Mouse (Mus musculus) layer of hippocampus, postnatal 10 days (tissue): ENCODE results near the gene Cyp2d26. TPM values are rescaled to one million over a fixed set of nuclear protein-coding genes. Genes with fewer than 3 reads are reported as not detected.
A peak's percentile ranks its signal among the peaks of the same experiment; 100 is the strongest.
"Not testable (repeated sequence)": the region's sequence is repeated elsewhere in the genome, so short reads cannot be mapped to it uniquely, and the experiment has no call there.

ENCODE experiments used
- DNase-seq, 2 experiments: peaks; one replicate each; pipeline ENCODE4 v3.0.0; 2021; ENCODE audit warnings: low spot score in 2 of 2
- long read RNA-seq: library from polyadenylated mRNA; stranded (forward); transcript quantifications from one replicate; pipeline ENCODE4 v2.0.0, GENCODE M21; 2023
- total RNA-seq, 2 experiments: library from RNA; stranded (reverse); gene quantifications; 2 replicates each; pipeline ENCODE4 v1.2.3; 2021

Gene Cyp2d26
- total RNA-seq: under 1 TPM in 1 of 2 experiments, not detected in 1; 0.71 TPM
- long read RNA-seq: 0 reads

GRCm38 (mm10) chr15:82794277-82794676, at the start of gene Cyp2d26:
Gene Cyp2d26, minus strand, starts transcription at chr15:82794294.
- no peak for DNase-seq

DNA sequence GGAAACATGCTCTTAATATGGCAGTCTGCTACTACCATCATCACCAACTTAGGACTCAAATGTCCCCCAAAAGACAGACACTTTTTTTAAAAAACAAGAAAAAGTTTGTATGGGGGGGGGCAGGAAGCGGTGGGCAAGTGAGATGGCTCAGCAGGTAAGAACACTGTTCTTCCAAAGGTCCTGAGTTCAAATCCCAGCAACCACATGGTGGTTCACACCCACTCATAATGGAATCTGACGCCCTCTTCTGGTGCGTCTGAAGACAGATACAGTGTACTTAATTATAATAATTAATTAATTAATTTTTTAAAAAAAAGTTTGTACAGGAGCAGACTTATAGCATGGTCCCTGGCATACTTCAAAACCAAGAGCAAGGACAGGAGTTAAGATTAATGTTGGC, 45.1 kb upstream of the Cyp2d26 start:
- no peak for DNase-seq

DNA sequence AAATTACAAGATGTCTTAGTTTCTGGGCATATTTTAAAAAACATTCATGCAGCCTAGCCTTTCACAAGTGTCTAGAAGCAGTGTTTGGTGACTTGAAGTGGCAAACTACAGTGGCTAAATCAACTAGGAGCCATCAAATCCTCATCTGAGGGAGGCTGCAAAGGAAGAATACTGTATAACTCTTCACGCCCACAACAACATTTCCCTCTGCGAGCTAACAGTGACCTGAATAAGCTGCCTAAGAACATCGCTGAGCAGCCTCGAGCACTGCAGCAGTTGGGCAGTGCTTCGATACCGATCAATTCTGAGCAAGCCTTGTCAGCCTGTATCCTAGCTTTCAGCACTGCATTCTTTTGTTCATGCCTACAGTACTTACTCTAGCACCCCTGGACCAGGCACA, 35.8 kb upstream of the Cyp2d26 start:
- no peak for DNase-seq

- DNase-seq: no peak
These were observed 31.8 kb upstream of the Cyp2d26 start for GRCm38 (mm10) chr15:82825866-82826265.

- no peak for DNase-seq
These were observed 28.3 kb upstream of the Cyp2d26 start for GRCm38 (mm10) chr15:82822347-82822746.

GRCm38 (mm10) chr15:82821657-82822056, 27.6 kb upstream of the Cyp2d26 start:
- no peak for DNase-seq

- no peak for DNase-seq
These were observed 21.2 kb upstream of the Cyp2d26 start for GRCm38 (mm10) chr15:82815296-82815695.

GRCm38 (mm10) chr15:82814806-82815205, 20.7 kb upstream of the Cyp2d26 start:
- DNase-seq: peak; percentile 61 to 69

- no peak for DNase-seq
These were observed 20.2 kb upstream of the Cyp2d26 start for GRCm38 (mm10) chr15:82814321-82814720.

- no peak for DNase-seq
These were observed 16.5 kb upstream of the Cyp2d26 start for GRCm38 (mm10) chr15:82810556-82810955.

DNA sequence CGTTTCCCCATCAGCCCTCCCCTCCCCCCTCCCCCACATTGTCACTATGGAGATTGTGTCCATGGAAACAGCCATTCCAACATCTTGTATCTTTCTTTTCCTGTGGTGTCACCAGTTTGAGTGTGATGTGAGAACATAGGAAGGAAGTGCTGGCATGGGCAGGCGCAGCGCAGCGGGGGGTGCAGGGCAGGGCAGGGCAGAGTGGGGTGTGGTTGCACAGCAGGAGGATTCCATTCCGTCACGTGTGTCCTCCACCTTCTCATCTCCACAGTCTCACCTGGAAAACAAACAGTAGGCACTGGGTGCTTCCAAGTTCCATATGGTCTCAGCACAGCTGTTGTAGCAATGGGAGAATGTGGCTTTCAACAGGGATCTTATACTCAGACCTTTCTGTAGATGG, 15.4 kb upstream of the Cyp2d26 start:
- no peak for DNase-seq

- no peak for DNase-seq
These were observed 13.1 kb upstream of the Cyp2d26 start for GRCm38 (mm10) chr15:82806969-82807763.

DNA sequence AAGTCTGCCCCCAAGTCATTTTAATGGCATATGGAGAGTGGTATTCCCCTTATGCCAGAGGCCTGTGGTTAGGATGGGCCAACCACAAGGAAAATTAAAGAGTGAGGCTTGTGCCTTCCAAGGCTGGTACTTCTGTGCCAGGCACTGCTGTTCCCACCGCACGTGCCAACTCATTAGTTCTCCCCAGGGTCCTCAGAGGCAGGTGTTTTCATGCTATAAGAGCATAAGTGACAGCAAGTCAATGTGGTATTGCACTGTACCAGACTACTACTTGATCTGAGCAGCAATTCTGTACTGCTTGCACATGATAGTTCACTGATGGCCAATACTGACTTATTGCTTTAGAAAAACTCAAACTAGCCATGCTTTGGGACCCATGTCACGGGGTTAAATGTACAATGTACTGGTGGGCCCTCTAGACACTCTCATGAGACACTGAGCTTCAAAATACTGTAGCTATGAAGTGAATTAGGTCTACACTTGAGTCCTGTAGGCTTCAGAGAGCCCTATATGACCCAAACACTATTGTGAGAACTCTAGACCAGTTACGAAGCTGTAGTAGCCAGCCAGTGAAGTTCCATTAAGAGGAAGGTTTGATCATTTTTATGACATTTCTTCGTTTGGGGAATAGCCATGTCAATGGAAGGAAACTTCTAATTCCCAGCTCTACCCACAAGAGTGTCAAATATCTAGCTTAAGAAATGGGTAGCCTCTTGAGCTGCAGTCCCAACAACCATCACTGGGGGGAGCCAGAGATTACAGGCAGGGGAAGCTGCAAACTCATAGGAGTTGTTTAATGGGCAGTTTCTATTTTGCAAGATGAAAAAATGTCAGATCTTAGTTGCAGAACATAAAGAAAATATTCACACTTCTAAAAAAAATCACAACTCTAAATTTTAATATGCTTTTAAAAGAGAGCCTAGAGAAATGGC, 10.9 kb upstream of the Cyp2d26 start:
- DNase-seq: peak; percentile 91 to 94

GRCm38 (mm10) chr15:82795936-82796440, 1.9 kb upstream of the Cyp2d26 start:
- no peak for DNase-seq

GRCm38 (mm10) chr15:82793868-82794267, 226 bp downstream of the Cyp2d26 start:
- no peak for DNase-seq

GRCm38 (mm10) chr15:82793454-82793853, 640 bp downstream of the Cyp2d26 start:
- no peak for DNase-seq

GRCm38 (mm10) chr15:82792566-82792965, 1.5 kb downstream of the Cyp2d26 start:
- no peak for DNase-seq

GRCm38 (mm10) chr15:82784581-82784980, 9.5 kb downstream of the Cyp2d26 start:
- DNase-seq: no peak

DNA sequence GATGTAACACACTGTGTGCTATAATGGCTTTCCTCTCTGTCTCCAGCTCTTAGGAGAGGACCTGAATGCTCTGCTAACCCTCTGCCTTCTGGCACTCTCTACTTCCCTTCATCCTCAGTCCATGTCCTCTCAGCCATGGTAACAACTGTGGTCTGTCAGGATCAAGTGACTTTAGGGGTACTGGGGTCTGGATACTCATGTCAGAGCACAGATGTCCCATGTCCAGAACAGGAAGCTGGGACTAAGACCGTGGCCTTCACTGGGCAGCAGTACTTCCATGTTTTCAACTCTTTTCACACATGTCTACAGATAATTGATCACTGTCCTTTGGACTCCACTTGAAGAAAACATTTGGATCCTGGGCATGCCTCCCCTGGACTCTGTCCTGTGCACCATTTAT, 10.3 kb downstream of the Cyp2d26 start:
- DNase-seq: no peak

GRCm38 (mm10) chr15:82777856-82778255, 16.2 kb downstream of the Cyp2d26 start:
- not testable (repeated sequence) for DNase-seq

- DNase-seq: no peak
These were observed 28.2 kb downstream of the Cyp2d26 start for GRCm38 (mm10) chr15:82765943-82766342.

- DNase-seq: no peak
These were observed 29.2 kb downstream of the Cyp2d26 start for GRCm38 (mm10) chr15:82764881-82765280.
